Mouse (Mus musculus): ENCODE data around the gene Dhrs11. TPM values are rescaled to one million over a fixed set of nuclear protein-coding genes. Genes with fewer than 3 reads are reported as not detected.

The Dhrs11 gene
- 3.0 and 5.1 TPM in 2 replicates for polyA plus RNA-seq (2021; fragmentation: Nextera tagmentation)
- long read RNA-seq, experiment 1, transcript Dhrs11-201 (7 exons, 1,254 nt), result major isoform, 11 of 22 reads
- long read RNA-seq, experiment 1, partial matches to known transcripts, result 0 of 22 reads
- long read RNA-seq, experiment 1, other reads (novel, unspliced or antisense), result 11 of 22 reads
- long read RNA-seq, experiment 2, partial matches to known transcripts, result 0 of 3 reads
- long read RNA-seq, experiment 2, other reads (novel, unspliced or antisense), result 0 of 3 reads

DNA sequence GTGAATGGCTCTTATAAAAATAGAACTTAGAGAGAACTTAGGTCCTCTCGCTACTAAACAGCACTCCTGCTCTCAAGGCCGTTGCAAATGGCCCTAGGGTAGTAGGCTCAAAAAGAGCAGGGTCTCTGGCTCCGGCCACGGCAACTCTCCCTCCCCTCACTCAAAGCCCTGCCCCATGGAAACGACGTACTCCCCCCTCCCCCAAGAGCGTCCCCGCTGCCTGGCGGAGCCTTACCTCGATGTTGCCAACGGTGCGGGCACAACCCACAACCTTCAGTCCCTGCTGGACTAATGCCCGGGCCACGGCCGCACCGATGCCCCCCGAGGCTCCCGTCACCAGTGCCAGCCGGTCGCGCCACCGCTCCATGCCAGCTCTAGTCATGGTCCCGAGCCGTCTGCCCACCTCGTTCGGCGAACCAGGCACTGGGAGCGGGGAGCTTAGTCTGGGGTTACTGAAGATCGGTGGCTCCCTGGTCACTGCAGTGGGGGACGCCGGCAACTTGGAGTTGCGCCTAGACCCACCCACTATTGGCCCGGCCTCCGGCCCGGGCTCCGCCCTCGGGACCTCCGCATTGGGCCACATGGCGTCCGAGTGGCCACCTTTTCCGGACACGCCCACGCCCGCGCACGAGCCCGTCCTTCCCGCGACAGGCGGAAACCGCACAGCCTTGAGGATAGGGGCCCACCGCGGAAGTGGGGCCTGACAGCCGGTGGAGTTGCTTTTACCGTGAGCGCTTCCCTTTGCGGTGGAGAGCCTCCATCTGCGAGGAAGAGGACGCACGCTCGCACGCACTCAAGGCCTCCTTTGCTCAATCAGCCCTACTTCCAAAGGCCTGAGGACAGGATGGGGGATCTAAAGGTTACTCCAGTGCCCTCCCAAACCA, at the start of gene Dhrs11:
TSS of gene Dhrs11 (minus strand) at position 479 of the 884 bp plus-strand sequence.

DNA sequence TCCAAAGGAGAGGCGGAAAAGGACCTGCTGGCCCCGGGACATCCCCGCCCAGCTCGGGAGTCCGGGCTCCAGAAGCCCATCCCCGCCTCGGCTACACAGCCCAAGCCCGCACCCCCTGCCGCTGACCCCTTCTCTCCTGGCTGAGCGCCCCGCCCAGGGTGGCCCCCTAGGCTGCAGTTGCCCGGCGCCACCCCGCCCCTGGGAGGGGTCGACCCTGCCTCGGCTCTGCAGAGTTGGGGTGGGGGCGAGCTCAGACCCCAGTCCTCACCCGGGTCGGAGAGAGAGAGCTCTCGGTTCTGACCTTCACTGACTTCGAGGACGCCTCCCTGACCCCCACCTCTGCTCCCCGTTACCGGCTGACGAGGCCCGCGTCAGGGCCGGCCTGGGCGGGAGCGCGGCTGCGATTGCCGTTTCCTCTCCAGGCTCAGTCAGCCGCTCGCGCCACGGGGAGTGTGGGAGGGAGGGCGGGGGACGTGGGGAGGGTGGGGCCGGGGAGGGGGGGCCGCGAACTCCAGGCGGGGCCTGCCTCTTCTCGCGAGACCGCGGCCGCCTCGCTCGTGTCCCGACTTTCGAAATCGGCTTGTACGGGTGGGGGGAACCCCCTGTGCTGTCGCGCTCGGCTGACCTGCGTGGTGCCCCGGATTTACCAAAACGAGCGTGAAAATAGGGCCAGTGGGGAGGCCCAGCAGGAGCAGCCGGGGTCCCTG, 41.7 kb upstream of the Dhrs11 start, which contains the start of gene Ggnbp2:
TSS of gene Ggnbp2 (minus strand) at position 481 of the 707 bp plus-strand sequence.

DNA sequence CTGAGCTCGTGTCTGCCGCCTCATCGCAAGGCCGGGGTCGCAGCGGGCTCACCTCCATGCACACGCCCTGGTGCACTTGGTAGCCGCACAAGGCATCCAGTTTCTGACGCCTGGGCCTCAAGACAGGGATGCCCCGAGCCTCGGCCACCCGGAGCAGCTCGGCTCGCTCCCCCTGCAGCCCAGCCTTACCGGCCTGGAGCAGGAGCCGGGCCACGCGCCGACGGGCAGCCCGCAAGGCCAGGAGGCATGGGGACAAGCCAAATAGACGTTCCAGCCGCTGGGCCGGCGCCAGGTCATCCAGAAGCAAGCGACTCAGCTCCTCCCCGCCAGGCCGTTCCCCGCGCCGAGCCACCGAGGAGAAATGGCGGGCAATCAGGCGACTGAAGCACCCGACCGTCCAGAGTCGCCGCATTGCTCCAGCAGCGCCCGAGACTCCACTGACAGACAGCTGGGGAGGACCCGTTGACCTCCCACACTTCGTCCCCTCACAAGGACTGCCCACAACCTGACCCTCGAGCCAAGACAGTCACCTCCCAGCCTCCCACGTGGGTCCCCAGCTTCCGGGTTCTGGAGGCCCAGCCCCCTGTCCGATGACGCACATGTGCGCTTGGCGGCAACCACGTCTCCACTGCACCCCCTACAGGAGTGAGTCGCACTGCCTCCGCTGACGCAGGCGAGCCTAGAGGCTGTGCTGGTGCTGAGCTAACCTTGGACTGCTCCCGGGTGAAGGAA, 9.7 kb downstream of the Dhrs11 start, which contains the start of gene Mrm1:
TSS of gene Mrm1 (minus strand) at position 555 of the 732 bp plus-strand sequence.

Other genes starting within 250 kb of the Dhrs11 start
- 12.6 and 14.5 TPM in 2 replicates for gene Mrm1, start 9.5 kb downstream of the Dhrs11 start, polyA plus RNA-seq (2021; fragmentation: Nextera tagmentation)
- gene Ggnbp2, start 41.8 kb upstream of the Dhrs11 start, polyA plus RNA-seq (2021; fragmentation: Nextera tagmentation), result 58.6 and 77.9 TPM in 2 replicates
- 0.86 and 1.3 TPM in 2 replicates for gene Myo19, start 51.2 kb upstream of the Dhrs11 start, polyA plus RNA-seq (2021; fragmentation: Nextera tagmentation)
- 1.6 and 1.7 TPM in 2 replicates for gene Pigw, start 51.3 kb upstream of the Dhrs11 start, polyA plus RNA-seq (2021; fragmentation: Nextera tagmentation)
- 98.5 and 121 TPM in 2 replicates for gene Znhit3, start 87.4 kb upstream of the Dhrs11 start, polyA plus RNA-seq (2021; fragmentation: Nextera tagmentation)
- 64.7 and 71.0 TPM in 2 replicates for gene Car4, start 128.8 kb upstream of the Dhrs11 start, polyA plus RNA-seq (2021; fragmentation: Nextera tagmentation)

All from left cerebral cortex, adult 6 months (tissue).